Mouse (Mus musculus) bone marrow, adult 2 months (tissue): ENCODE data around the gene Dtx3.

ENCODE experiments used
- CTCF ChIP-seq: fragments of 200-500 bp; IDR thresholded peaks from 2 replicates; pipeline ENCODE4 v1.5.1; 2011; ENCODE audit warnings: low read length, control low read depth; ENCODE audit not compliant: control insufficient read depth, insufficient read depth
- POLR2A ChIP-seq: fragments of 200-500 bp; IDR thresholded peaks from 2 replicates; pipeline ENCODE4 v1.6.1; 2011; ENCODE audit warnings: low read depth, mild to moderate bottlenecking, control low read depth, low read length, borderline replicate concordance; ENCODE audit not compliant: control insufficient read depth

- TF ChIP-seq CTCF (no peak), POLR2A (no peak)
Measured at GRCm38 (mm10) chr10:127144536-127144935, 51.0 kb downstream of the Dtx3 start.
